ENCODE assay signal across 18 mouse cellular contexts in the genomic region with DNA sequence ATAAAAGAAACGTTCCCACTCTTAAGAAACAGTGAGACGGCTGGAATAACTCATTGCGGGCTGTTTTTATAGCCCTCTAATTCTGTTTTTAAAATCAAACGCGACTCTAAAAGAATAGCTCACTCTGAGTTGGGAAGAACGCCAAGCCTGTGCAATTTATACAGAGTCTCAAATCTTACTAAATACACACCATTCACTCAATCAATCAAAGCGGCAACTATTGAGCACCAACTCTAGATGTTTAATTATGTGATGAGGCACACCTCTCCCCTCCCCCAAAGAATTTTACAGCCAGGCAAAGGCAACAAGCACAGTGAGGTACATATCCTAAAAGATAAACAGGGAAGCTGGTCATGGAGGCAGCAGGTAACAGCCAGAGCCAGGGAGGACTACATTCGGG.
DNase-seq lines count a peak whose midpoint lies in the region; ATAC-seq and TF ChIP-seq lines count a peak whose summit lies in the region.
"Had no signal": no experiment of that assay in that cellular context is flagged by ENCODE, and none has a peak within 500 bp of the region (broad histone marks: within the 10 kb centered on the region; RNA-seq: fewer than 3 reads in every experiment).

No protein-coding gene starts in this region.

- H3K9ac ChIP-seq in kidney, embryonic 14.5 days (ENCODE audit: low read depth, low read length), result no peak overlapping the region
- no peak overlapping the region for H3K9ac ChIP-seq in lung, embryonic 16.5 days (ENCODE audit: low read length)
- H3K9ac ChIP-seq in hindbrain, embryonic 11.5 days (ENCODE audit: low read depth, low read length), result no peak overlapping the region
- H3K9ac ChIP-seq: embryonic facial prominence, embryonic 13.5 days; liver, embryonic 14.5 days; midbrain, embryonic 12.5 days had no signal

- peak; percentile 43; the same call in 1 of the 2 replicates for ATAC-seq in kidney, embryonic 14.5 days (ENCODE audit: low FRiP score, low TSS enrichment)
- ATAC-seq in lung, embryonic 16.5 days (ENCODE audit: low read depth), result peak; percentile 23; the same call in 1 of the 2 replicates
- ATAC-seq in hindbrain, embryonic 11.5 days (ENCODE audit: low FRiP score), result no peak
- ATAC-seq: hindbrain, embryonic 16.5 days; intestine, postnatal 0 days had no signal

- no peak for TF ChIP-seq CTCF in lung, adult 2 months (IDR thresholded peaks at IDR 0.05; ENCODE audit: insufficient read depth, low read length)

- peaks cover 3% of the 10 kb centered on the region; the same call in 1 of the 2 replicates for H3K4me1 ChIP-seq in kidney, embryonic 14.5 days (ENCODE audit: control insufficient read depth, insufficient read depth, low read length)
- H3K4me1 ChIP-seq in lung, embryonic 16.5 days (replicated peaks; ENCODE audit: control insufficient read depth, insufficient read depth, low read length), result peaks cover 3% of the 10 kb centered on the region; the same call in 1 of the 2 replicates
- no peaks in the 10 kb centered on the region for H3K4me1 ChIP-seq in lung, adult 2 months (ENCODE audit: control insufficient read depth, insufficient read depth, low read length)
- no peaks in the 10 kb centered on the region for H3K4me1 ChIP-seq in hindbrain, embryonic 11.5 days (replicated peaks; ENCODE audit: control insufficient read depth, insufficient read depth, low read length)

- WGBS in kidney, embryonic 14.5 days, result 35% methylated on average over 8 of the region's 8 CpGs
- 24% methylated on average over 8 of the region's 8 CpGs for WGBS in lung, embryonic 16.5 days
- 45% methylated on average over 8 of the region's 8 CpGs for WGBS in lung, adult 2 months
- WGBS in large intestine, adult 2 months, result 16% methylated on average over 8 of the region's 8 CpGs
- WGBS in hindbrain, embryonic 11.5 days, result 84% methylated on average over 8 of the region's 8 CpGs

- no peaks in the 10 kb centered on the region for H3K27me3 ChIP-seq in kidney, embryonic 14.5 days (ENCODE audit: control insufficient read depth, insufficient read depth, low read length)
- no peaks in the 10 kb centered on the region for H3K27me3 ChIP-seq in lung, embryonic 16.5 days (ENCODE audit: control insufficient read depth, insufficient read depth, low read depth, low read length)
- H3K27me3 ChIP-seq in hindbrain, embryonic 11.5 days (ENCODE audit: control insufficient read depth, insufficient read depth, low read length), result no peaks in the 10 kb centered on the region
- H3K27me3 ChIP-seq: embryonic facial prominence, embryonic 13.5 days; midbrain, embryonic 12.5 days had no signal

- TF ChIP-seq POLR2A in lung, adult 2 months (IDR thresholded peaks at IDR 0.05; ENCODE audit: borderline replicate concordance, extremely low read depth, low read depth, low read length), result no peak

- no peak for DNase-seq in kidney, postnatal 36 days
- no peak for DNase-seq in lung, adult 2 months
- DNase-seq in large intestine, adult 2 months (ENCODE audit: low read depth, low spot score), result peak; percentile 50
- no peak for DNase-seq in hindbrain, embryonic 11.5 days (ENCODE audit: low spot score)
- DNase-seq in right cerebral cortex, postnatal 4 days, result no peak
- DNase-seq: adrenal gland, postnatal 25 days; B cell, adult 2 months; cerebellum, adult 8-10 months; heart, postnatal 36 days; right cerebral cortex, postnatal 14 days had no signal

- H3K9me3 ChIP-seq in kidney, embryonic 14.5 days (ENCODE audit: control insufficient read depth, low read length), result no peaks in the 10 kb centered on the region
- H3K9me3 ChIP-seq in lung, embryonic 16.5 days (ENCODE audit: control insufficient read depth, low read length), result no peaks in the 10 kb centered on the region
- H3K9me3 ChIP-seq in hindbrain, embryonic 11.5 days (ENCODE audit: control insufficient read depth, low read length), result no peaks in the 10 kb centered on the region
- H3K9me3 ChIP-seq: embryonic facial prominence, embryonic 13.5 days; midbrain, embryonic 12.5 days had no signal

- no peaks in the 10 kb centered on the region for H3K36me3 ChIP-seq in kidney, embryonic 14.5 days (ENCODE audit: control insufficient read depth, insufficient read depth, low read length)
- no peaks in the 10 kb centered on the region for H3K36me3 ChIP-seq in lung, embryonic 16.5 days (ENCODE audit: control insufficient read depth, insufficient read depth, low read length)
- H3K36me3 ChIP-seq in hindbrain, embryonic 11.5 days (ENCODE audit: control insufficient read depth, insufficient read depth, low read length), result no peaks in the 10 kb centered on the region
- H3K36me3 ChIP-seq: embryonic facial prominence, embryonic 13.5 days; midbrain, embryonic 12.5 days had no signal

- H3K4me2 ChIP-seq in kidney, embryonic 14.5 days (replicated peaks; ENCODE audit: low read depth, low read length), result no peak overlapping the region
- 0 out of 2 replicates have a peak overlapping the region, but pooled peaks have one; percentile 17 for H3K4me2 ChIP-seq in lung, embryonic 16.5 days (ENCODE audit: low read depth, low read length)
- no peak overlapping the region for H3K4me2 ChIP-seq in hindbrain, embryonic 11.5 days (replicated peaks; ENCODE audit: low read depth, low read length)
- H3K4me2 ChIP-seq: embryonic facial prominence, embryonic 13.5 days; heart, embryonic 11.5 days; midbrain, embryonic 12.5 days had no signal

- H3K27ac ChIP-seq in kidney, embryonic 14.5 days (ENCODE audit: low read depth, low read length), result peak overlapping the region; percentile 55; the same call in 1 of the 2 replicates
- no peak overlapping the region for H3K27ac ChIP-seq in lung, embryonic 16.5 days (ENCODE audit: low read length)
- H3K27ac ChIP-seq in hindbrain, embryonic 11.5 days (ENCODE audit: low read depth, low read length), result no peak overlapping the region
- H3K27ac ChIP-seq: embryonic facial prominence, embryonic 13.5 days; liver, embryonic 14.5 days; midbrain, embryonic 12.5 days had no signal

- H3K4me3 ChIP-seq in kidney, embryonic 14.5 days (ENCODE audit: low read length), result no peak overlapping the region
- no peak overlapping the region for H3K4me3 ChIP-seq in lung, embryonic 16.5 days (ENCODE audit: low read length)
- H3K4me3 ChIP-seq in lung, adult 2 months (replicated peaks; ENCODE audit: extremely low read depth, low read depth, low read length), result no peak overlapping the region
- H3K4me3 ChIP-seq in hindbrain, embryonic 11.5 days (ENCODE audit: low read depth, low read length), result no peak overlapping the region
- H3K4me3 ChIP-seq: embryonic facial prominence, embryonic 13.5 days; midbrain, embryonic 12.5 days had no signal
